Mouse (Mus musculus) monocyte, adult 59 days (primary cell): Measurements from ENCODE around the gene Defa31. TPM values are rescaled to one million over a fixed set of nuclear protein-coding genes. Genes with fewer than 3 reads are reported as not detected.

Experiments
- total RNA-seq, 2 experiments: library from RNA; stranded (reverse); gene quantifications; one replicate each; pipeline ENCODE4 v1.2.4; 2023

Gene Defa31
- total RNA-seq = not detected

DNA sequence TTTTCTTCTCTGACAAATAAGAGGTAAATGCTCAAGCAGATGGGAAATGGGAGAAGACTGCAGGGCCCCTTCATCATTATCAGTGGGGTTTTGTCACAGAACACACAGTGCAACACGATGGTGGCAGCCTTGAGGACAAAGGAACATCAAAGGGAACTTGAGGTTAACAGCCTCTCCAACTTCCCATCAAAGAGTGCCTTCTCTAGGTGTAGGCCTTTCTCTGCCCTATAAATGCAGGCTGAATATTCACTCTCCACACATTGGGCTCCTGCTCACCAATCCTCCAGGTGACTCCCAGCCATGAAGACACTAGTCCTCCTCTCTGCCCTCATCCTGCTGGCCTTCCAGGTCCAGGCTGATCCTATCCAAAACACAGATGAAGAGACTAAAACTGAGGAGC lies at the start of gene Defa31:
Gene Defa31, plus strand, starts transcription at position 301 of the 400 bp plus-strand sequence.

DNA sequence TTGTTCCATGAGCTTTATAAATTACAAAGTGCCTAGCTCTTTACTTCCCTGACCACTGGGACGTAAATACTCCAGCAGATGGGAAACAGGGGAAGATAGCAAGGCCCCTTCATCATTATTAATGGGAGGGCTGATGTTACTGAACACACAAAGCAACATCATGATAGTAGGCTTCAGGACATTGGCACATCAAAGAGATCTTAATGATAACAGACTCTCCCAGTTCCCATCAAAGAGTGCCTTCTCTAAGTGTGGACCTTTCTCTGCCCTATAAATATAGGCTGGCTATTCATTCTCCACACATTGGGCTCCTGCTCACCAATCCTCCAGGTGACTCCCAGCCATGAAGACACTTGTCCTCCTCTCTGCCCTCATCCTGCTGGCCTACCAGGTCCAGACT lies 29.4 kb upstream of the Defa31 start, which contains the start of gene Defa22:
Gene Defa22, plus strand, starts transcription at position 301 of the 400 bp plus-strand sequence.

DNA sequence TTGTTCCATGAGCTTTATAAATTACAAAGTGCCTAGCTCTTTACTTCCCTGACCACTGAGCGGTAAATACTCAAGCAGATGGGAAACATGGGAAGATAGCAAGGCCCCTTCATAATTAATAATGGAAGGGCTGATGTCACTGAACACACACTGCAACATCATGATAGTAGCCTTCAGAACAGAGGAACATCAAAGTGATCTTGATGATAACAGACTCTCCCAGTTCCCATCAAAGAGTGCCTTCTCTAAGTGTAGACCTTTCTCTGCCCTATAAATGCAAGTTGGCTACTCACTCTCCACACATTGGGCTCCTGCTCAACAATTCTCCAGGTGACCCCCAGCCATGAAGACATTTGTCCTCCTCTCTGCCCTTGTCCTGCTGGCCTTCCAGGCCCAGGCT lies 9.8 kb downstream of the Defa31 start, which contains the start of gene Gm15293:
Gene Gm15293, plus strand, starts transcription at position 301 of the 400 bp plus-strand sequence.

Other genes with a start within 250 kb of the Defa31 start
- not detected for gene AY761185, start 246.9 kb upstream of the Defa31 start, total RNA-seq
- gene Defa21, start 166.1 kb upstream of the Defa31 start, total RNA-seq = not detected
- gene Defa23, start 136.6 kb upstream of the Defa31 start, total RNA-seq = not detected
- not detected for gene Defa35, start 126.6 kb upstream of the Defa31 start, total RNA-seq
- gene Defa25, start 107.2 kb upstream of the Defa31 start, total RNA-seq = not detected
- not detected for gene Gm14851, start 95.6 kb upstream of the Defa31 start, total RNA-seq
- not detected for gene Defa30, start 57.0 kb upstream of the Defa31 start, total RNA-seq
- gene Defa22, start 29.3 kb upstream of the Defa31 start, total RNA-seq = not detected
- gene Gm15293, start 9.9 kb downstream of the Defa31 start, total RNA-seq = not detected
- not detected for gene Gm15292, start 58.1 kb downstream of the Defa31 start, total RNA-seq
- gene Defa27, start 123.9 kb downstream of the Defa31 start, total RNA-seq = not detected
- not detected for gene Defa29, start 135.4 kb downstream of the Defa31 start, total RNA-seq
- gene Defa2, start 186.9 kb downstream of the Defa31 start, total RNA-seq = not detected
- gene Defa33, start 200.2 kb downstream of the Defa31 start, total RNA-seq = not detected
- gene Defa36, start 235.8 kb downstream of the Defa31 start, total RNA-seq = not detected